Mouse (Mus musculus) layer of hippocampus, postnatal 14 days (tissue): ENCODE data around the gene Fbxl22. TPM values are rescaled to one million over a fixed set of nuclear protein-coding genes. Genes with fewer than 3 reads are reported as not detected.
A peak's percentile ranks its signal among the peaks of the same experiment; 100 is the strongest.

Source experiments
- DNase-seq, 2 experiments: peaks; one replicate each; pipeline ENCODE4 v3.0.0; 2021 to 2022; ENCODE audit warnings: low spot score in 2 of 2, mixed read lengths in 1 of 2
- long read RNA-seq, 2 experiments: library from polyadenylated mRNA; stranded (forward); transcript quantifications; one replicate each; pipeline ENCODE4 v2.0.0; 2021
- total RNA-seq, 2 experiments: library from RNA; stranded (reverse); gene quantifications; 2 replicates each; pipeline ENCODE4 v1.2.3; 2021

The Fbxl22 gene
- total RNA-seq, result under 1 TPM; 0.23 to 0.38 TPM
- long read RNA-seq, experiment 1, result 0 reads
- long read RNA-seq, experiment 2, partial matches to known transcripts, result 0 of 1 reads
- long read RNA-seq, experiment 2, other reads (novel, unspliced or antisense), result 0 of 1 reads

DNA sequence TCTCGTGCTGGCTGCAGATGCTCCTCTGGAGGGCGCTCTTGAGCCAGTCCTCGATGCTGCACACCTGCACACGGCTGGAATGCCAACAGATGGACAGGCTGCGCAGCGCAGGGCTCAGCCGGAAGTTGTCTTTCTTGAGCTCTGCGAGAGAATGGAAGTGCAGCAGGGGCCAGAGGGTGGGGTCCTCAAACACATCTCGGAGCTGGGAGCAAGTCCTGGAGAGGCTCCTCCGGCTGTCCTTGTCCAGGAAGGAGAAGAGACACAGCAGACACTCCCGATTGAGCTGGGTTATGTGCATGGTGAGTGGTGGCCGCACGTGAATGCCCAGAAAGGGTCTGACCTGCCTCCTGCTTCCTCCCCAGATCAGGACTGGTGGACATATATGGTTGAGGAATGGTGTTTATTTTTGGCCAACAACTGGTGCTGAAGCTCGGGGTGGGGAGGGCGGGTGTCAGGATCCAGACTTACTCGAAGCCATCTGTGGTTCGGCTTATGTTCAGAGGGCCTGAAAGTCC is at the start of gene Fbxl22:
TSS of gene Fbxl22 (minus strand) at position 338 of the 515 bp plus-strand sequence.
- DNase-seq, result no peak

- no peak for DNase-seq
Observed at GRCm38 (mm10) chr9:66562215-66562614, 47.8 kb upstream of the Fbxl22 start.

GRCm38 (mm10) chr9:66561496-66561895 is 47.1 kb upstream of the Fbxl22 start:
- no peak for DNase-seq

- no peak for DNase-seq
Observed at GRCm38 (mm10) chr9:66560728-66561127, 46.3 kb upstream of the Fbxl22 start.

- DNase-seq, result peak in 1 of 2 experiments; percentile 7
Observed at GRCm38 (mm10) chr9:66560295-66560694, 45.9 kb upstream of the Fbxl22 start.

- DNase-seq, result no peak
Observed at GRCm38 (mm10) chr9:66558971-66559370, 44.6 kb upstream of the Fbxl22 start.

DNA sequence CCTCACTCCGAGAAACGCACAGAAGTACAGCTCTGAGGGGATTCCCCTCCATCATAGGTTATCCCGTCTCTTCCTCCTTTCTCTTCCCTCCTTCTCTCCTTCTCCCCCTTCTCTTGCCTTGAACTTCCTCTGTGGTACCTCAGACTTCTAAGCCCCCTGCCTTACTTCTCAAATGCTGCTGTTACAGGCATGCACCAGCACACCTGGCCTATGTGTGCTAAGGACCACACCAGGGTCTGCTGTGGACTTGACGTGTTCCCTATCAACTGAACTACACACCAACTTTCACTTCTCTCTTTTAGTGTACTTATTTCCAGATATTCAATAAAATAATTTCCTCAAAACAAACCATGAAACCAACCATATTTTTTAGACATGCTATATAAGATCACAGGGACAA is 28.4 kb upstream of the Fbxl22 start:
- no peak for DNase-seq

DNA sequence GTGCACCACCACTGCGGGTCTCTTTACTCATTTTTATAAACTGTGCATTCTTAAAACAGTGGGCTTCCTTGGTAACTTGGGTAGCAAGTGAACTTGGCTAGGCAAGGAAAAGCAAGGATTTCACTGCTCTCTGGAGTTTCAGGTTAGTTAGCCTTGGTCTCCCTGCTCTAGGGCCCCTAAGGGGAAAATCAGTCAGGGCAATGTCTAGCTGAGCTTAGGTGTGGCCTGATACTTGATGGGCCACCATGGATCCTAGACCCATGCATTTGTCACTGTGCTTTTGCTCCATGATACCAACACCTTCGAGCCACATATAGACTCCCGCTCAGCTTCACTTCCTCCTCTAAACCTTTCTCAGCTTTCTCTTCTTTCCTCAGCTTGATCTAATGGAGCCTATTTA is 7.2 kb upstream of the Fbxl22 start:
- no peak for DNase-seq

- no peak for DNase-seq
Observed at GRCm38 (mm10) chr9:66520299-66520698, 5.9 kb upstream of the Fbxl22 start.

GRCm38 (mm10) chr9:66518901-66519300 is 4.5 kb upstream of the Fbxl22 start:
- no peak for DNase-seq

GRCm38 (mm10) chr9:66518251-66518650 is 3.9 kb upstream of the Fbxl22 start:
- no peak for DNase-seq

- DNase-seq, result no peak
Observed at GRCm38 (mm10) chr9:66517746-66518145, 3.4 kb upstream of the Fbxl22 start.

DNA sequence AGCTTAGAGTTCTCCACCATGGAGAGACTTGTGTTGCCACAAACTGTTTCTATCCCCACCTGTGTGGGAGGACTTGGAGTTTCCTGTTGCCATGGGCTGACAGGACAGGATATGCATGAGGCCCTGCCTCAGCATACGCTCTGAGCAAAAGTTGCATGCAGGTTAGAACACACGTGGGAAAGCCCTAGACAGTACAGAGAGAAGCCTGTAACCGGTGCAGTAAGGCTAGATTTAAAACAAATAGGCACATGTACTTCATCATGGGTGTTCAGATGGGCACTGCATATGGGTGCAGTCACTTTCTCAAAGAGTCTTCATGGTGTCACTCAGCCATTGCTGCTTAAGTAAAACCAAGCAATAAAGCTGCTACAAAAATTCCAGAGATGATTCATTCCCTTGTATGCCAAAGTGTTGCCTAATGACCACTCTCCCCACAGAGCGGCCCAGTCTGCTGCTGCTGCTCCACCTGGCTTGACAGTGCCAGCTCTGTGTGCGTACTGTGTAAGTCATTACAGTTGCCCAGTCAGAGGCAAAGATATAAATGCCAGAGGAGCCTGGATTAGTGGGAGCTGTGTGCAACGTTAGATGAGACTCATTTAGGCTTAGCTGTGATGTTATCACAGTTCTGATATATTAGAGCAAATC is 2.0 kb upstream of the Fbxl22 start:
- DNase-seq, result no peak

GRCm38 (mm10) chr9:66515680-66516210 is 1.4 kb upstream of the Fbxl22 start:
- no peak for DNase-seq

DNA sequence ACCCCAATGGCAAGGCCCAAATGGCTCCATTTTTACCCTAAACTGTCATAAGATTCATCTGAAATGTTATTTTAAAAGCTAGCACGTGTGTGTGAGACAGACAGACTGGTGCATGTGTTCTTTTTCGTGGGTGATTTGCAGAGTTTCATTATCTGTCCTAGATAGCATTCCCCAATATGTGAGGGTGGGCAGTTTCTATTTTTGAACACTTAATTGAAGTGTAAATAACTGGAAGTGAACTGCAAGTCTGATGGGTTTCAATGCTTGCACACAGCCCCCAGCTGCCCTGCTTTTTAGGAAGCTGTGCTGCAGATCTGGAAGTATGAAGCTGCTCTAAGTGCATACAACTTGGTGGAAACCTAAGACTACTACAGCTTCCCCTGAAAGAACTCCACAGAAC is 722 bp upstream of the Fbxl22 start:
- DNase-seq, result peak in 1 of 2 experiments; percentile 53

DNA sequence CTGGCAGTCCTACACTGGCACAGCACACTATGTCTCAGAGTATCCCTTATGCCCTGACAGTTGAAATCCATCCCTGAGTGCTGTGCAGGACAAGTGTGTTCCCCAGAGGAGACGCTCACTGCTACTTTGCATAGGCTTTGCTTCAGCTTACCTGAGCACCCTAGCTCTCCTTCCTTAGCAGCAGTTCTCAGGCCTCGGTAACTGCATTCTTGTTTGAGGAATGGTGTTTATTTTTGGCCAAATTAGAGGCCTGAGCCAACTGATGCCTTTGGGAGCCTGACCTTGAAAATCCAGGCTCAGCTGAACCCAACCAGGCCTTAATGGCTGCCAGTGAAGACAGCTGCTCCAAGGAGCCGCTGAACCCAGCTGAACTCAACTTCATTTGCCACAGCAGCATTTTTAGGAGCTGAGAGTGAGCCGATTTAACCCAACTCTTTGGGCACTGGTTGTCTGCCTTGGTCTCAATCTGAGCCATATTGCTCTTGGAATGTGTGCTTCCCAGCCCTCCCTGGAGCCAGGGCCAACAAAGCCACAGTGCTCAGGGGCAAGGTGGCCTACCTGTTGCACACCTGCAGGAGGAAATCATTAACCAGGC is 635 bp downstream of the Fbxl22 start:
- no peak for DNase-seq

DNA sequence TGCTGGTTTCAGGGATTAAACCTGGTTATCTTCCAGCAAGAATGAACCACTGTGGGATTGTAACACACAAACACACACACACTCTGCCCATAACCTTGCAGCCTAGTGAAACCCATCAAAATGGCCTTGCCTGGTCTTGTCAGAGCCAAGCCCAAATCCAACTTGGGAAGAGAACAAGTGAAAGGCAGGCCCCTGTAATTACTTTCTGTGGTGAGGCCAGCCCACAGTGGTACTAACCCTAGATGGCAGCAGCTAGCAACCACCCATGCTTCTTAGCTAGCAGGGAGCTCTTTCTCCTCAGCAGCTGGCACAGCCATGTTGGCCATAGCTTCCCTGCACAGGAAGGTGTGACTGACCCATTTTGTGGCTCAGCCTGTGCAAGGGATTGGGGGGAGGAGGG is 1.2 kb downstream of the Fbxl22 start:
- DNase-seq, result no peak

DNA sequence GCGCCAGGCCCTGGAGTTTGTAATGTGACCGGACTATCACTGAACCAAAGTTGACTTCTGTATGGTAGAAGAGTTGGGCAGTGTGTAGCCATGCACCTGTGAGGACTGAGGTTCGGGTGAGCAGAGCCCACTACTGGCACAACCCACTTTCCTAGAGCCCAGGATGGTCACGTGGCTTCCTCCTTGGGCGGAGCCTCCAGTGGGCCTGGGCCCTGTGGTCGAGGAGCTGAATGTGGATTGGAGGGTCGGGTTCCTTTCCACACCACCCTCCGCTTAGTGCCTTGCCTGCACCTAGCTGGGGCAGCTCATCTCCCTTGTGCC is 2.1 kb downstream of the Fbxl22 start:
- DNase-seq, result peak; percentile 87 to 91

DNA sequence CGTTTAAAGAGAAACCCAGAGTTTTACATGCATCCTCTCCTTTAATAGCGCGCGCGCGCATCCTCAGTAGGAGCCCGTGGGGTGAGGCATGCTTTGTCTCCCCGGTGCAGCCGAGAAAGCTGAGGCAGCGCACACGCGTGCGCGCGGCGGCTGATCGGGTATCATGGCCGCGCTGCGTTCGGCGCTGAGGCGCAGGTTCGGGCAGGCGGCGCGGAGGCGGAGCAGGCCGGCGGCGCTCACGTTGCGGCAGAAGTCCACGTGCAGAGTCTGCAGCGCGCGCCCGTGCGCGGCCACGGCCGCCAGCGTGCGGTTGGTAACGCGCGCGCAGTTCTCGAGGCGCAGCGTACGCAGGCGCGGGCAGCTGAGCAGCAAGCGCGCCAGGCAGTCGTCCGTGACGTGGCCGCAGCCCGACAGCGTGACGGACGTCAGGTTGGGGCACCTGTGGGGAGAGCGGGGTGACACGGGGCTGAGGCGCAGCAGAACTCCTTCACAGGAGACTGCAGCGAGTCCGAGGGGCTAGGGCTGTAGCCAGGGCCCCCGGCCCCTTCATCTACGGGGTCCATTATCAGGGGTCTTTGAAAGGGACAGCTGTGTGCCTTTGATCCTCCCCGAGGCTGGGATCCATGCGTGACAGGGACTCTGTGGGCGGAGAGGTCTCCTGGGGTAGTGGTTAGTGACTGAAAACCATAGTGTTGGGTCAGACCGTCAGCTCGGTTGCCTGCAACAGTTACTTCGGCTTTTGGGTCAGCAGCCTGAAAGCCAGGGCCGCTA is 2.6 kb downstream of the Fbxl22 start:
- DNase-seq, result peak; percentile 94 to 97

- no peak for DNase-seq
Observed at GRCm38 (mm10) chr9:66510944-66511343, 3.4 kb downstream of the Fbxl22 start.

GRCm38 (mm10) chr9:66510351-66510841 is 4.0 kb downstream of the Fbxl22 start:
- no peak for DNase-seq
